Mouse (Mus musculus): Measurements from ENCODE around the gene Btd. TPM values are rescaled to one million over a fixed set of nuclear protein-coding genes. Genes with fewer than 3 reads are reported as not detected.

Btd gene
- polyA plus RNA-seq, 1 experiment from 2014 or later = 15.5 TPM

DNA sequence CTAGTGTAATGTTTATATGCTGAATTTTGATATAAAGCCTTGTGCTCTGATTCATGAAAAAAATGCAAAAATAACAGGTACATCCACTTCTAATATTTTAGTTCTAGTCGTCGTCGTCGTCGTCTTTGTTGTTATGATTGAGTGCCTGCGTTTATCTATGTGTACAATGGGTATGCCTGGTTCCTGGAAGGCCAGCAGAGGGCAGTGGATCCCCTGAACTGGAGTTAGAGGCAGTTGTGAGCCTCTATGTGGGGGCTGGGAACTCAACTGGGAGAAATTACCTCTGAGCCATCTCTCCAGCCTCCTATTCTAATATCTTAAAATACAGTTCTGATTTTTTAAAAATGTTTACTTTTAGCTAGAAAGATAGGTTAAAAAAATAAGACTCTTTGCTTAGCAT is 35.3 kb upstream of the Btd start:
- WGBS = 52% methylated on average over 6 of the region's 6 CpGs
- H3K9ac ChIP-seq (replicated peaks; ENCODE audit: low read depth, low read length) = no peak overlapping the region
- H3K4me3 ChIP-seq (replicated peaks; ENCODE audit: low read length) = no peak overlapping the region
- no peaks in the 10 kb centered on the region for H3K4me1 ChIP-seq (replicated peaks; ENCODE audit: control insufficient read depth, insufficient read depth, low read length)
- H3K27ac ChIP-seq (ENCODE audit: low read length) = no peak overlapping the region
- ATAC-seq = no peak
- no peak overlapping the region for H3K4me2 ChIP-seq (ENCODE audit: low read length)
- no peaks in the 10 kb centered on the region for H3K27me3 ChIP-seq (replicated peaks; ENCODE audit: control insufficient read depth, insufficient read depth, low read length)
- no peaks in the 10 kb centered on the region for H3K36me3 ChIP-seq (ENCODE audit: control insufficient read depth, insufficient read depth)
- no peaks in the 10 kb centered on the region for H3K9me3 ChIP-seq (ENCODE audit: control insufficient read depth, low read length)

DNA sequence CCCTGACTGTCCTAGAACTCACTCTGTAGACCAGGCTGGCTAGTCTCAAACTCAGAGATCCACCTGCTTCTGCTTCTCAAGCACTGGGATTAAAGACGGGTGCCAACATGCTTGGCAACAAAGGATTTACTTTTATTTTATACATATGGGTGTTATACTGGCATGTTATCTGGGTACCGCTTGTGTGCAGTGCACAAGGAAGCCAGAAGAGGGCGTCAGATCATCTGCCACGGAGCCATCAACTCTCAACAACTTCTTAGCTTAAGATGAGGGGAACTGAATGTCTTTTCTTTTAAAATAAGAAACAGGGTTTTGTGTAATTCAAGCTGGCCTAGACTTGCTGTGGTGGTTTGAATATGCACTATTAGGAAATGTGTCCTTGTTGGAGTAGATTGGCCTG is 28.8 kb upstream of the Btd start:
- 68% methylated on average over 4 of the region's 4 CpGs for WGBS
- Histone ChIP-seq H3K27me3 (replicated peaks; ENCODE audit: control insufficient read depth, insufficient read depth, low read length) (no peaks in the 10 kb centered on the region), H3K9ac (replicated peaks; ENCODE audit: low read depth, low read length) (no peak overlapping the region), H3K4me2 (ENCODE audit: low read length) (no peak overlapping the region), H3K4me1 (replicated peaks; ENCODE audit: control insufficient read depth, insufficient read depth, low read length) (no peaks in the 10 kb centered on the region), H3K4me3 (replicated peaks; ENCODE audit: low read length) (no peak overlapping the region), H3K27ac (ENCODE audit: low read length) (no peak overlapping the region), H3K9me3 (ENCODE audit: control insufficient read depth, low read length) (no peaks in the 10 kb centered on the region), H3K36me3 (ENCODE audit: control insufficient read depth, insufficient read depth) (no peaks in the 10 kb centered on the region)
- ATAC-seq = no peak

- 87% methylated on average over 5 of the region's 5 CpGs for WGBS
- no peaks in the 10 kb centered on the region for H3K9me3 ChIP-seq (ENCODE audit: control insufficient read depth, low read length)
- H3K4me3 ChIP-seq (replicated peaks; ENCODE audit: low read length) = no peak overlapping the region
- ATAC-seq = no peak
- H3K36me3 ChIP-seq (ENCODE audit: control insufficient read depth, insufficient read depth) = no peaks in the 10 kb centered on the region
- no peak overlapping the region for H3K9ac ChIP-seq (replicated peaks; ENCODE audit: low read depth, low read length)
- H3K4me1 ChIP-seq (replicated peaks; ENCODE audit: control insufficient read depth, insufficient read depth, low read length) = no peaks in the 10 kb centered on the region
- H3K4me2 ChIP-seq (ENCODE audit: low read length) = no peak overlapping the region
- no peak overlapping the region for H3K27ac ChIP-seq (ENCODE audit: low read length)
- H3K27me3 ChIP-seq (replicated peaks; ENCODE audit: control insufficient read depth, insufficient read depth, low read length) = no peaks in the 10 kb centered on the region
Observed at GRCm38 (mm10) chr14:31613671-31614070, 27.2 kb upstream of the Btd start.

DNA sequence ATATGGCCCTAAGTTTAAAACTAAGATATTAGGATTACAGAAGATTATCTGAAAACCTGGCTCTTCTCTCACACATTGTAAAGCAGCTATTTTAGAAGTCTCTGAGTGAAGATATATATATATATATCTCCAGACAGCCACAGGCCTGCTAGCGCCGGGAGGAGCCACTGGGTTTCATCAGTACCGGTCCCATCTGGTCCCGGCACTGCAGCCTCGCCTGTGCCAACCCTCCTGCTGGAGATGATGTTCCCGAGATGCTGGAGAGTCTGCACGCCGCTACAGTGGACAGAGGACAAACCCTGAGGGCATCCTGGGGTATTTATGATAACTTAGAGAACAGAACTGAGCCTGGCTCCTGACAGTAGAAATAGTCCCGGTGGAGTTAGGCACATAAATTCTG is 23.6 kb upstream of the Btd start:
- no peak overlapping the region for H3K27ac ChIP-seq (ENCODE audit: low read length)
- no peaks in the 10 kb centered on the region for H3K36me3 ChIP-seq (ENCODE audit: control insufficient read depth, insufficient read depth)
- no peaks in the 10 kb centered on the region for H3K9me3 ChIP-seq (ENCODE audit: control insufficient read depth, low read length)
- H3K4me2 ChIP-seq (ENCODE audit: low read length) = no peak overlapping the region
- ATAC-seq = no peak
- H3K4me3 ChIP-seq (replicated peaks; ENCODE audit: low read length) = no peak overlapping the region
- H3K27me3 ChIP-seq (replicated peaks; ENCODE audit: control insufficient read depth, insufficient read depth, low read length) = no peaks in the 10 kb centered on the region
- 92% methylated on average over 9 of the region's 9 CpGs for WGBS
- H3K9ac ChIP-seq (replicated peaks; ENCODE audit: low read depth, low read length) = no peak overlapping the region
- H3K4me1 ChIP-seq (replicated peaks; ENCODE audit: control insufficient read depth, insufficient read depth, low read length) = no peaks in the 10 kb centered on the region

- Histone ChIP-seq H3K27ac (ENCODE audit: low read length) (no peak overlapping the region), H3K9ac (replicated peaks; ENCODE audit: low read depth, low read length) (no peak overlapping the region), H3K27me3 (replicated peaks; ENCODE audit: control insufficient read depth, insufficient read depth, low read length) (no peaks in the 10 kb centered on the region), H3K4me1 (replicated peaks; ENCODE audit: control insufficient read depth, insufficient read depth, low read length) (no peaks in the 10 kb centered on the region), H3K4me3 (replicated peaks; ENCODE audit: low read length) (no peak overlapping the region), H3K9me3 (ENCODE audit: control insufficient read depth, low read length) (no peaks in the 10 kb centered on the region), H3K4me2 (ENCODE audit: low read length) (no peak overlapping the region), H3K36me3 (ENCODE audit: control insufficient read depth, insufficient read depth) (no peaks in the 10 kb centered on the region)
- no peak for ATAC-seq
- 94% methylated on average over 3 of the region's 3 CpGs for WGBS
Observed at GRCm38 (mm10) chr14:31617997-31618396, 22.8 kb upstream of the Btd start.

DNA sequence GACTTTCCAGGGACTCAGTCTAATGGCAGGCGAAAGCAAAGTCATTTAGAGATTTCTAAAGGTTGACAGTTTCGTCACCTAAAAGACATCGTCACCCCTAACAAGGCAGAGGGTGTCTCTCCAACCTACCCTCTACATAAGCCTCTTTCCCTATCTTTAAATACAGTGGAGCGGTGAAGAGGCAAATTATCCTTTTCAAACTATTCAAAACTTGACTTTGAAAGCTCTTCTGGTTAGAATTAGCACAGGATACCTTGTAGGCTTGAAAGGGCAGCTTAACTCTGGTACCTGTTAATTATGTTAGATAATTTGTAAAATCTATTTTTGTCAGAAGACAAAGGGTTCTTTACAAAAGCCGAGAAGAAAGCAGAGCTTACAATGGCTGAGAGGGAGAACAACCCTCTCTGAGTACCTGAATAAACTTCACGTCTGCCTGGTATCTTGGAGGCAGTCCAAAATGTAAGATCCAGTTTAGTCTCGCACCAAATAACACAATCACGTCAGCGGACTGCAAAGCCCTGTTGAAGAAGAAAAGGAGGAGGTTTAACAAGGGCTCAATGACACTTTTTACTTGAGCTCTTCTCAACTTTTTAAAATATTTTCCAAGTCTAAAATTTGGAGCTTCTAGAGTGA is 20.1 kb upstream of the Btd start:
- Histone ChIP-seq H3K4me2 (ENCODE audit: low read length) (no peak overlapping the region), H3K9ac (replicated peaks; ENCODE audit: low read depth, low read length) (no peak overlapping the region), H3K36me3 (ENCODE audit: control insufficient read depth, insufficient read depth) (no peaks in the 10 kb centered on the region), H3K4me3 (replicated peaks; ENCODE audit: low read length) (no peak overlapping the region), H3K27ac (ENCODE audit: low read length) (no peak overlapping the region), H3K4me1 (replicated peaks; ENCODE audit: control insufficient read depth, insufficient read depth, low read length) (no peaks in the 10 kb centered on the region), H3K27me3 (replicated peaks; ENCODE audit: control insufficient read depth, insufficient read depth, low read length) (no peaks in the 10 kb centered on the region), H3K9me3 (ENCODE audit: control insufficient read depth, low read length) (no peaks in the 10 kb centered on the region)
- ATAC-seq = no peak
- WGBS = 30% methylated on average over 9 of the region's 9 CpGs

DNA sequence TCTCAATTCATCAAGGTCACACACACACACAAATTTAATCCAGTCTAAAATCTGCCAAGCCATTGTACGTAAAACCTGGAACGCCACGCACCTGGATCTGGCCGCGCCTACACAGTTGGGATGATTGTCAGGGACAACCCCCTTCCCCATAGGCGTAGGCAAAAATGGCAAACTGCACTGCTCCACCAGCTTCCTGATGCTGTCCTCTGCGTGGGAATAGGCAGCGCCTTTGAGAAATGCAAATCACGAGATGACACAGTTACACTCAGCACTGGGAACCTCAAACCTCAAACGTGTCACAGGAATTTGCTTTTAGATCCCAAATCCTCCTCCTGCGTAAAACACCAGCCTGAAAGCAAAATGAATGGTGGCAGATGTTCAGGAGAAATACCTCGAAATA is 18.1 kb upstream of the Btd start:
- Histone ChIP-seq H3K36me3 (ENCODE audit: control insufficient read depth, insufficient read depth) (no peaks in the 10 kb centered on the region), H3K4me2 (ENCODE audit: low read length) (no peak overlapping the region), H3K27me3 (replicated peaks; ENCODE audit: control insufficient read depth, insufficient read depth, low read length) (no peaks in the 10 kb centered on the region), H3K9me3 (ENCODE audit: control insufficient read depth, low read length) (no peaks in the 10 kb centered on the region), H3K9ac (replicated peaks; ENCODE audit: low read depth, low read length) (no peak overlapping the region), H3K4me1 (replicated peaks; ENCODE audit: control insufficient read depth, insufficient read depth, low read length) (no peaks in the 10 kb centered on the region), H3K4me3 (replicated peaks; ENCODE audit: low read length) (no peak overlapping the region), H3K27ac (ENCODE audit: low read length) (no peak overlapping the region)
- 88% methylated on average over 12 of the region's 12 CpGs for WGBS
- no peak for ATAC-seq

GRCm38 (mm10) chr14:31630677-31631076 is 10.2 kb upstream of the Btd start:
- WGBS = 22% methylated on average over 7 of the region's 7 CpGs

DNA sequence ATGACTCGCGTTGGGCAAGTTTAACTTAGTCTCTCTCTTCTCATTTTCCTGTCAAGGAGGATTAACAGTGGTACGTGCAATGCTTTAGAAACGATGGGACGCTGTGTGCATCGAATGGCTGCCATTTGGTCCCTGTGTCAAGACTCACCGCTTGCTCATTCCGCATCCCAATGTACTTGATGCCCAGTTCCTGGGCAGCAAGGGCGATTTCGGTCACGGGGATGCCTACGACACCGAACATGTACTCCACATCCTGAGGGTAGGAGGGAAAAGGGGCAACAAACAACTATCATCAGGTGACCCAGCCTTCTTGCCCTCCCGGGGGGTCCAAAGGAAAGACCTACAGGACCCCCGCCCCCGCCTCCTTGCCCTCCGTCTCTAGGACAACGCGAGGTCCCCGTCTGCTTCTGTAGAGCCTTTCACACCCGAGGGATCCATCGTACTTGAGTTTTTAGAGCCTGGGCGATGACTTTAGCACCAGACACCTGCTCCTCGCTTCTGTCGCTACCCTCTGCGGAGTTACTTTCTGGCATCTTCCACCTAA is 410 bp upstream of the Btd start, which contains the start of gene Gm49387:
Gm49387 (minus strand) TSS at position 533 of the 544 bp plus-strand sequence.
- peaks cover 15% of the 10 kb centered on the region for H3K4me1 ChIP-seq (replicated peaks; ENCODE audit: control insufficient read depth, insufficient read depth, low read length)
- no peaks in the 10 kb centered on the region for H3K27me3 ChIP-seq (replicated peaks; ENCODE audit: control insufficient read depth, insufficient read depth, low read length)
- peak within 1 kb of the TSS; percentile 83 for H3K4me2 ChIP-seq (ENCODE audit: low read length)
- H3K9ac ChIP-seq (replicated peaks; ENCODE audit: low read depth, low read length) = peak within 1 kb of the TSS; percentile 59
- WGBS = 2% methylated on average over 26 of the region's 26 CpGs
- H3K27ac ChIP-seq (ENCODE audit: low read length) = peak within 1 kb of the TSS; percentile 80
- H3K36me3 ChIP-seq (ENCODE audit: control insufficient read depth, insufficient read depth) = no peaks in the 10 kb centered on the region
- no peak; the same call in 1 of the 2 replicates for ATAC-seq
- no peaks in the 10 kb centered on the region for H3K9me3 ChIP-seq (ENCODE audit: control insufficient read depth, low read length)
- H3K4me3 ChIP-seq (replicated peaks; ENCODE audit: low read length) = peak within 1 kb of the TSS; percentile 73

More at GRCm38 (mm10) chr14:31630677-31631076, 10.2 kb upstream of the Btd start:
- H3K27ac ChIP-seq (ENCODE audit: low read length) = no peak overlapping the region
- H3K9ac ChIP-seq (replicated peaks; ENCODE audit: low read depth, low read length) = no peak overlapping the region
- H3K4me2 ChIP-seq (ENCODE audit: low read length) = no peak overlapping the region
- no peaks in the 10 kb centered on the region for H3K9me3 ChIP-seq (ENCODE audit: control insufficient read depth, low read length)
- 0 out of 2 replicates have a peak, but pooled peaks have one; percentile 38 for ATAC-seq
- H3K27me3 ChIP-seq (replicated peaks; ENCODE audit: control insufficient read depth, insufficient read depth, low read length) = no peaks in the 10 kb centered on the region
- no peaks in the 10 kb centered on the region for H3K36me3 ChIP-seq (ENCODE audit: control insufficient read depth, insufficient read depth)
- no peaks in the 10 kb centered on the region for H3K4me1 ChIP-seq (replicated peaks; ENCODE audit: control insufficient read depth, insufficient read depth, low read length)
- no peak overlapping the region for H3K4me3 ChIP-seq (replicated peaks; ENCODE audit: low read length)

Measured in forebrain, embryonic 16.5 days (tissue).